Mouse (Mus musculus) right cerebral cortex, postnatal 4 days (tissue): ENCODE results near the gene Elf2.

ENCODE experiments used
- DNase-seq: peaks from one replicate; pipeline ENCODE4 v3.0.0-alpha.2; 2022

Elf2 gene

DNA sequence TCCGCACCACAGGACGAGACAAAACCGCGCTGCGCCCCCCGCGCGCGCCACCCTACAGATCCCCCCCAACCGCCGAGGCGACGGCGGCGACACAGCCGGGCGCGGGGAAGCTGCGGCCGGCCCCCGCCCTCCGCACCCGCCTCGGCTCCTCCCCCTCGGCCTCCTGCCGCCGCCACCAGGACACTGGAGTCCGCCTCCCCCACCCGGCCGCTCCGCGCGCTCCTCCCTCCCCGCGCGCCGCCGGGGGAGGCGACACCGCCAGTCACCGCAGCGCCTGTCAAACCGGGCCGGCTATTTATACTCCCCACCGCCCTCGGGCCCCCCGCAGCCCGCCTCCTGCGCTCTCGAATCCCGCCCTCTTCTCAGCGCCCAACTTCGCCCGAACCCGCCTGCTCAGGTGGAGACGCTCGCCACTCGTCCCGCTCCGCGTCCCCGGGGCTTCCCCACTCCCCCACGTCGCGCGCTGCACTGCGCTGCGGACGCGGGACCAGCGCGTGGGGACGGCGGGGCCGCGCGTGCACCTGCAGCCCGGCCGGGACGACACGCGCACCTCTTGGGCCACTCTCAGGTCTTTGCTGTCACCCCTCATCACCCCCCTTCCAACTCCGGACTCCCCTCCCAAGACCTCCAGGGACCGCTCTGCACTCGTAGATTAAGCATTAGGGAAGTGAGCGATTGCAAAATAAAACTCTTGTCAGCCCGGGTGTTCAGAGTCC, at the start of gene Elf2:
Gene Elf2, minus strand, starts transcription at position 112 of the 716 bp plus-strand sequence.
- DNase-seq, result peak; percentile 74

DNA sequence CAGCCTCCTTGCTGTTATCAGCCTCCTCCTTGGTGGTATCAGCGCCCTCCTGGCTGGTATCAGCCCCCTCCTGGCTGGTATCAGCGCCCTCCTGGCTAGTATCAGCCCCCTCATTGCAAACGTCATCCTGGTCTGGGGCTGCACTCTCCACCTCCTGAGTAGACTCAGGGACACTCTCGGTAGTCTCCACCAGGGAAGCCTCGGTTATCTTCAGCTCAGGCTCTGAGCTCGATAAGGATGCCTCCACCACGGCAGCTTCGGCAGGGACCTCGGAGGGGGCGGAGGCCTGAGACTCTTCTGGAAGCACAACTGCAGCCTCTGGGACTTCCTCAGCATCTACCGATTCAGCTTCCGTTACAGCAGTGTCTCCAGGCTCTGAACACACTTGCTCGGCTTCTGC, 48.4 kb upstream of the Elf2 start:
- DNase-seq, result no peak

DNA sequence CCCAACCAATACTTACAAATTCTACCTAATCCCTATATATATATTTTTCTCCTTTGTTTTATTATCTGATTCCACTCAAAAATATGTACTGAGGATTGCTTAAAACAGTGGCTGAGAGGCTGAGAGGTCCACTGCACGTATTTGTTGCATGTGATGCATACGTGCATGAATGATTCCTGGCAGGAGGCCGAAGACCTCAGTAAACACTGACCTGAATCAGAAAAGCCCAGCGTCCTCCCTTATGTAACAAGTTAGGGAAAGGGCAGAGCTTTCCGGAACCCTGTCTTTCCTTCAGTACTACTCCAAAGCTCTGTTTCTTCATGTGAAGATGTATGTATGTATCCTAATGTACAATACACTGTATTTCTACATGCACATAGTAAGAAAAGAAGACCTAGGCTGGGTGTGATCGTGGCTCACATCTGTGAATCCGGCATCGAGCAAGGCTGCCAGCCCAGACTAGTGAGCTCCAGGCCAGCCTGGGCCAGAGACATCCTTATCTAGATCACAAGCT, 47.5 kb upstream of the Elf2 start:
- DNase-seq, result no peak

DNA sequence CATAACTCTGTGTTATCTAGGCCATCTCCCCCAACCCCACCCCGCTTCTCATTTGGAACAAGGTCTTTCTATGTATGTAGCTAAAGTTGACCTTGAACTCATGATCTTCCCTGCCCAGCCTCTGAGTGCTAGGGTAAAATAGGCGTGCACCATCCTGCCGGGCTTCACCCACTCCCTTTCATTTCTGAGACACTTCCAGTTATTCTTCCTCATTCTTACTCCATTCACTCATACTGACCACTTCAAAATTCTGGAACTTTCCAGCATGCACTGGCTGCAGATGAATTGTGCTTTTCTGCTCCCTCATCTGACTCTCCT, 46.6 kb upstream of the Elf2 start:
- DNase-seq, result no peak

DNA sequence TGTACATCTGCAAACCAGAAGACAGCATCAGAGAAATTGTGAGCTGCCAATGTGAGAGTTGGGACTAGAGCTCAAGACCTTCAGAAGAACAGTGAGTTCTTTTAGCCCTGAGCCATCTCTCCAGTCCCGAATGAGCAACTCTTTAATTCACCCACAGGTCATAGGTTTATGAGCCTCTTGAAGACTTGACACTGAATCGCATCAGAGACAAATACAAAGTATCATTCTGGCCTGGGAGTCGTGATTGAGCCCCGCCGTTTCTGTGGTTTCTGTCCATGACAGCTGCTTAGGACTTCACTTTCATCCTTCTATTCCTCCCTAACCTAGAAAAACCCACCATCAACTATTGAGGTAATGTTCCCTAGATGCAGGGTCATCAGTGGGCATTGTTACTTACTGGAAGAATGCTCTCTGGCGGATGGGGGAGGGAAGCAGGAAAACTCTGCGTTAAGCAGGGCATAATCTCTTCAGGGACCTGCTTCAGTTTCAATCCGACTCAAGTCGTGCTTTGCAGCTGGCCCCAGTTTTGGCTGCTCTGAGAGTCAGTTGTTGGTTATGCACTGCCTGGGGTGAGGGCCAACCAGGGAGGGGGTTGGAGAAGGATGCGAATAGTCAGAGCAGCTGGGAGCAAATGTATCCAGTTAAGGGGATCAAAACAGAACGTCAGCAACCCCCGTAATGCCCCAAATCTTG, 46.1 kb upstream of the Elf2 start:
- DNase-seq, result no peak

DNA sequence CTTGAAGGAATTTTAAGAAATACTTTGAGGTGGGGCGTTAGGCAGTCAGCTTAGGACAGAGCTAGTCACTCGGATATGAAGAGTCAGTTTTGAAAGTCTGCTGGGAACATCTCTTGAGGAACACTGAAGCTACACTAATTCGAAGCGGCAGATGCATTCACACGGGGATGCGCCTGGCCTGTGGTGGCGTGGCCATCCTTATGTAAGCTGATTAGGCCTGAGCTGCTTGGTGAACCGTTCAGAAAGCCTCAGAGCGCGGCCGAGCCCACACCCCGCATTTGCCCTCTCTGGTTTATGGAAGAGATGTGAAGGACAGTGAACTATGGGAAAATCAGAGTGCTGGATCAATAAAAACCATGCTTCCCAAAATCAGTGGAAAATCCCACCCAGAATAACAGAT, 42.9 kb upstream of the Elf2 start:
- no peak for DNase-seq

DNA sequence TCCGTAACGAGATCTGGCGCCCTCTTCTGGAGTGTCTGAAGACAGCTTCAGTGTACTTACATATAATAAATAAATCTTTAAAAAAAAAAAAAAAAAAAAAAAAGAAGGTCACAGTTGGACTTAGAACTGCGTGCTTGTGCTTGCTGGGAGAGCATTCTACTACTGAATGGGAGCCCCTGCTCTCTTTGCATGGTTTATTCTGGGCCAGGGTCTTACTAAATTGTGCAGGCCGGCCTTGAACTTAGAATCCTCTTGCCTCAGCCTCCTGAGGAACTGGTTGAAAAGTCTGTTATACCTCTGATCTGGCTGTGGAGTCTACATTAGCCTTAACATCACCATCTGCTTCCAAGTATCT, 40.2 kb upstream of the Elf2 start:
- no peak for DNase-seq

DNA sequence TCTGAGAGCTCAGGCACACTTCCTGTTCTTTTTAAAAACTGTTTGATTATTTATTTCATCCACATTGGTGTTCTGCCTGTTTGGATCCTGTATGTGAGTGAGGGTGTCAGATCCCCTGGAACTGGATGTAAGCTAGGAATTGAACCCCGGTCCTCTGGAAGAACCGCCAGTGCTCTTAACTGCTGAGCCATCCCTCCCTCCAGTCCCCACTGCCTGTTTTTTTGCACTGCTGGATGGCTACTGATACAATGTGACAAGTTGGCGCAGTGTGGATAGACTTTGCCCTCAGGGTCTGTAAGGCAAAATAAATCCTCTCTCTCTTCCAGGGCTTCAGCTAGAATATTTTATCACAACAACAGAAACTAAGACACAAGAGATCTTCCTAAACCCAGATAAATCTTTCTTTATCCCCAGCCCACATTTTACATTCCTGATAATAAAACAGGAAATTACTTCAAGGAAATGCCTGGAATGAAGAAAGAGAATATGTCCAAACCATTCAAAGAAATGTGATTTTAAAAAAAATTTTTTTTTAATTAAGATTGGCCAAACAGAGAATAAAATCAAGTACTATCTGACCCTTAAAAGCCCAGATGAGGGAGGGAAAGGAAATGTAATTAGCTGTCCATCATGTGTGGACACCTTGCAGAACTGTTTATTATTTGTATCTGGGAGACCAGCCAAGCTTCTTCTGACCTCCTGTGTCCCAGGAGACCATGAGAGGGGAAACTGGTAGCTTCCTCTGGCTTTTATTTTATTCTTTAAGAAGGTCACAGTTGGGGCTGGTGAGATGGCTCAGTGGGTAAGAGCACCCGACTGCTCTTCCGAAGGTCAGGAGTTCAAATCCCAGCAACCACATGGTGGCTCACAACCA, 39.6 kb upstream of the Elf2 start:
- DNase-seq, result no peak

DNA sequence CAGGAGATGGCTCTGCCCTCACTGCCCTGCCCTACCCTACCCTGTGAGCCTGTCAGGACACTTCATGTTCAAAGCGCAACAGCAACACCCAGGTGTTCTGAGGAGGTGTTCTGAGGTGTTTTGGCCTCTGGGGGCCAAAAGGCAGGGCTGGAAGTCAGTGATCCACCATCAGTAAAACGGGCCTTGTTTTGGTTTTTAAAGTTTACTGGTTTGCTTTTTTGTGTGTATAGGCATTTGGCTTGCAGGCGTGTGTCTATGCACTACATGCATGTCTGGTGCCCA, 38.1 kb upstream of the Elf2 start:
- no peak for DNase-seq

DNA sequence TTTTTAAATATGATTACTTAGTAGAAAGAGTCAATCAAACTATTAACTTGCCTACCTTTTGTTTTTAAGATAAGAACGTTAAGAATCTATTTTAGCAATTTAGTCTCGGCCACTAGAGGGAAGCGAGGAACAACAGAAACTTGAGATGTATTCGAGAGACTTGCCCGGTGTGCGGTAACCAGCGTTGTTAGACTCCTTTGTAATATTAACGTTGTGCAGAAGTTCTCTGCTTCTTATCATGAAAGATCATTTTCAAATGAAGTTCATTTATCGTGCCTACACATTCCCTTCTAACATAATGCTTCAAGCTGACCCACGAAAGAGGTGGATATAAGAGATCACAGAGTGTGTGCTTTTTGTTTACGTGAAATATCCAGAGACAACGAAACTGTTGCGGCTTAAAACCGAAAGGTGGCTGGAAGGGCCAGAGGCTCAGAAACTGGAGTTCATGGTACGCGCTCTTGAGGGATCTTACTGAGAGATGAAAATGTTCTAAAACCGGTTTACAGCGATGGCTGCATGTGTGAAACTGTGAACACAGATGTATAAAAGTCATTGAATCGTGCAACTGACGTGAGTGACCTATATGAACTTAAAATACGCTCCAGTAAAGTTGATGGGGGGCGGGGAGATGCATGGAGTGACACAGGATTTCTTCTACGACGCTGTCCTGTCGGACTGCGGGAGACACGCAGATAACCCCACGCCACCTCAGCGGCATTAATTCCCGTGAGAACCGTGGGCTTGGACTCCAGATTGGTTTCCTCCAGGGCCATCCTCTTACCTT, 37.6 kb upstream of the Elf2 start:
- DNase-seq, result no peak

DNA sequence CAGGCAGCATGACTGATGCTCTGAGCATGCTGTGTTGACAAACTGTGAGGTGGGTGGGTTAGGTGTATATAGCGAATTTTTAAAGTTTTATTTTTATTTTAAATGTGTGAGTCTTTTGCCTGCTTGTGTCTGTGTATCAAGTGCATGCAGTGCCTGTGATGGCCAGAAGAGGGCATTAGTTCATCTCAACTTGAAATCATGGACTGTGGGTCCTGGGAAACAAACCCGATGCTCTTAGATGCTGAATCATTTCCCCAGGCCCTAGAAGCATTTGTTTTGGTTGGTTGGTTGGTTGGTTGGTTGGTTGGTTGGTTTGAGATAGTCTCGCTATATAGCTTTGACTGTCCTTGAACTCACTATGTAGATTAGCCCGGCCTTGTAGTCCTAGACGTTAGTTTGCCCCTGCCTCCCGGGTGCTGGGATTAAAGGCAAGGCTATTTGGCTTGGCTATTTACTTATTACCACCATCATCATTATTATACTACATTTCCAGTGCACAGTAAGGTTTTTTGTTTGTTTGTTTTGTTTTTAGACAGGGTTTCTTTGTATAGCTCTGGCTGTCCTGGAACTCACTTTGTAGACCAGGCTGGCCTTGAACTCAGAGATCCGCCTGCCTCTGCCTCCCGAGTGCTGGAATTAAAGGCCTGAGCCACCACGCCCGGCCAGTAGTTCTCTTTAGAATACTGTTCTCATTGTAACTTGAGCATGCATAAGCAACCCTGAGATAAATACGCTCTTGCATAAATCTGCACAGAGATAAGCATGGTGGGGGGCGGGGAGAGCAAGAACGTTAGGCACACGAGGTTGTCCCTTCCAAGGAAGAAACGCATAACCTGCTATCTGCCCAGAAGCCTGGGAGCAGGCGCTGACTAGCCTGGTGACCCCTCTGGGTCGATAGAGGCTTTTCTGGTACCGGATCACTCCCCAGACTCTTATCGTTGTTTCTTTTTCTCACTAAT, 35.1 kb upstream of the Elf2 start:
- DNase-seq, result peak; percentile 42

DNA sequence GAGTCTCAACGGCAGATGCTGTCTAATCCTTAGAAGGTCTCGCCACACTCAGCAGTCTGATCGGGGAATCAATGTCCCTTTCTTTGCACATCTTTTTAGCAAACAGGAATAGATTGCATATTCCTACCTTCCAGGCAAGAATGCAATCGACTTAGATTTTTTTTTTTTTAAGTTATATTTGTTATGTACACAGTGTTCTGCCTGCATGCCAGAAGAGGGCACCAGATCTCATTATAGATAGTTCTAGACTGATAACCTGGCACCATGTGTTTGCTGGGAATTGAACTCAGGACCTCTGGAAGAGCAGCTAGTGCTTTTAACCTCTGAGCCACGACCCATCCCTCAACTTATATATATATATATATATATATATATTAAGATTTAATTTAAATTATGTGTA, 33.1 kb upstream of the Elf2 start:
- no peak for DNase-seq

DNA sequence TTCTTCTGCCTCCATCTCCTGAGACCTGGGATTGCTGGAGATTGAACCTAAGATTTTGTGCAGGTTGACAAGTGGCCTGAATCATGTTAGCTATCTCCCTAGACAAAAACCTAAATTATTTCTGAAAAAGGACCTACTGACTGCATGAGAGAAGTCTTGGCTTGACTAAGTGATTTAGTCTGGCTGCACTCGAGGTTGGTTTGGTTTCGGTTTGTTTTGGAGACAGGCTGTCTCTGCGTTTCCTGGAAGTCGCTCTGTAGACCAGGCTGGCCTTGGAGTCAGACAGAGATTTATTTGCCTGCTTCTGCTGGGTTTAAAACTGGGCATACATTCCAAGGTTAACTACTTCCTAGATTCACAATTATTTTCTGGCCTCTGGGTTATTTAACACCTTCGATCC, 32.4 kb upstream of the Elf2 start:
- DNase-seq, result no peak

DNA sequence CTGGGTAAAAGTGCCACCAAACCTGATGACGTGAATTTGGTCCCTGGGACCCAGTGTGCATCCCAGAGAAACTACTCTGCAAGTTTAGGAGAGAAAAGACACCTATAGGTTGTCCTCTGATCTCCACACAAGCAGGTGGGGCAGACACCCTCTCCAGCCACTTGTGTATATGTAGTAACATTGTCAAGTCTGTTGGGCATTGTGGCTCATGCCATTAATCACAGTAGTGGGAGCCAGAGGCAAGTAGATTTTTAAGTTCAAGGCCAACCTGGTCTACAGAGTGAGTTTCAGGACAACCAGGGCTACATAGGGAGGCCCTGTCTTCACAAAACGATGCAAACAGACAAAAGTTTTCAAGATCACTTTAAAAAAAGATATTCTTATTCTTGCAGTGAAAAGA, 31.4 kb upstream of the Elf2 start:
- DNase-seq, result no peak

DNA sequence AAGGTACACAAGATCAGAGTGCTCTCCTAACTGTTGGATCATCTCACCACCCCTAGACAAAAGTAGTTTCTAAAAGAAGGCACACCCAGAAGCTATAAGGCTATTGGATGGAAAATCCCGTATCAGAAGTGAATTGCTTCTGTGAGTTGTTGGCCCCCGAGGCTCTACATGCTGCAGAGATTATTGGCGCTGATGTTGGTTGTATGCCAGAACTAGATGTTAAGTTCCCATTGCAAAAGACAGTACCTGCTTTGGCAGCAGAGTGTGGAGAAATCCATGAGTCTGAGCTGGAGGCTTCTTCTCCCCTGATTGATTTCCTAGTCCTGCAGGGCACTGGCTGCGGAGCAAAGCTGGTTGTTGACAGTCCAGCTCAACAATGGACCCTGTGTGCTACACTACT, 27.5 kb upstream of the Elf2 start:
- no peak for DNase-seq

DNA sequence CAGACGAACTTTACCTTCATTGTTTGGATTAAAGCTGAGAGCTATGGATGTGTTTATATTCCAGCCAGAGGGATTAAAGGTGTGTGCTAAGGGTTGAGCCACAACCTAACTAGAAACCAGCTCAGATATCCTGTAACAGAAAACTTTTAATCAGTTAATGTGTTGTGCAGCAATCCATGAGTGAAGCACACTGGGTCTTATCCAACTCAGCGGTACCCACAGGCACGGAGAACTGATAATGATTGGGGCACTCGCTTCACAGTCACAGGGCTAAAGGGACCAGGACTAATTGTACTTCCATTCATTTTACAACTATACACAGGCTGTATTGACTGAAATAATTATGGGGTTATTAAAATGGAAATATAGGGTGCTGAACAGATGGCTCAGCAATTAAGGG, 26.5 kb upstream of the Elf2 start:
- DNase-seq, result no peak

DNA sequence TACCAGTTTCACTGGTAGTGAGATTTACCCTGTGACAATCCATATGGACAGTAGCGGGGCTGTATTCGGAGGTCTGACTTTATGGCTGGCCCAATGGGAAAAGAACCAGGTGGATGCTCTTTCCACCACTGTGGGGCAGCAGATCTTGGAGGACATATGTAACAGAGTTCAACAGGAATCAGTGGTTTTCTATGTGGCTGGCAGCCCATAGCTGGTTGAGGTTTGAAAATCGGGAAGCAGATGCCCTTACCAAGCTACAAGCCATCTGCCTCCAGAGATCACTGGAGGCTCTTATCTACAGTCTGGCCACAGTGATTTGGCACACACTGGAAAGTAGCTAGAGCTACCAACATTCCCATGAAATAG, 25.0 kb upstream of the Elf2 start:
- no peak for DNase-seq

DNA sequence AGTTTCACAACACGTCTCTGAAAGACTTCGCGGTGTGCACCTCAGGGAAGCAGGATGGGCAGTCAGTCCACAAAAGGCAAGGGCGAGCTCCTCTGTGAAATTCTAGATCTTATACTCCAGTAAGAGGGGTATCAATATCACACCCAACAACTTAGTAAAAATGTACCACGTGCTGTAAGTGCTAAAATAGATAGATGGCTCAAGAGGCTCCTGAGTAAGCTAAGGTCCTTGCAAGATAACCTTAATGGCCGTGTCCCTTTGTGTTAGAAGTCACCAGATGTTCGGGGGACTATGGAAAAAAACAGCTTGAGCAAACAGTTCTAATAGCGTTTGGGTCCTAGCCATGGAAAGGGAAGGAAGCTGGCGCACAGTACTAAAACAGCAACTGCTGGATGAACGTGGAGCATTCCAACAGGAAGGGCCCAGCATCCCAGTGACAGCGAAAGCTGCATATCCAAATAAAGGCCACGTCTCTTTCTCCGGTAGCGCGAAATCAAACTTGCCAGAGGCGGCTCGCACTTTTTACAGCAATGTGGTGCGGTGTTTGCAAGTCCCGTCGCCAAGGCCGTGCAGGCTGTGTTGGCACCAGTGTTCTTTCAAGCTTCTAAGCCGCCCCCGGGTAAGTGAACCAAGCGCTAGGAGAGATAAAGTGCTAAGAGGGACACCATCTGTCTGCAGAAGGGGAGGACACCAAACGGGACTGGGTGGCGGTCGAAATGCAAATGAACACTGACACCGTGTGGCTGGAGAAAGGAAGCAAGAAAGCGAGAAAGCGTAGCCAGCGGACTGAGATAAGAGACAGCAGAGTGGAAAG, 24.4 kb upstream of the Elf2 start:
- DNase-seq, result peak; percentile 64

DNA sequence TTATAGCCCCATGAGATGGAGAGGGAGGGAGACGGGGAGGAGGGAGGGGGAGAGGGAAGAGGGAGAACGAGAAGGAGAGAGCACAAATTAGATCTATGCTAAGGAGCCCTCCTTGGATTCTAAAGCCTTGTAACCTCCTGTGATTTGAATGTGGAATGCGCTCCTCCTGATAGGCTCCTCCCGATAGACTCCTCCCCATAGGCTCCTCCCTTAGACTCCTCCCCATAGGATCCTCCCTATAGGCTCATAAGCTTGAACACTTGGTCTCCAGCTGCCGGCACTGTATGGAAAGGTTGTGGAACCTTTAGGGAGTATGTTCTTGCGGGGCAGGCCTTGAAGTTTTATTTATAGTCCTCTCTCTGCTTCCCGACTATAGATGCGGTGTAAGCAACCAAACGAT, 20.6 kb upstream of the Elf2 start:
- no peak for DNase-seq

DNA sequence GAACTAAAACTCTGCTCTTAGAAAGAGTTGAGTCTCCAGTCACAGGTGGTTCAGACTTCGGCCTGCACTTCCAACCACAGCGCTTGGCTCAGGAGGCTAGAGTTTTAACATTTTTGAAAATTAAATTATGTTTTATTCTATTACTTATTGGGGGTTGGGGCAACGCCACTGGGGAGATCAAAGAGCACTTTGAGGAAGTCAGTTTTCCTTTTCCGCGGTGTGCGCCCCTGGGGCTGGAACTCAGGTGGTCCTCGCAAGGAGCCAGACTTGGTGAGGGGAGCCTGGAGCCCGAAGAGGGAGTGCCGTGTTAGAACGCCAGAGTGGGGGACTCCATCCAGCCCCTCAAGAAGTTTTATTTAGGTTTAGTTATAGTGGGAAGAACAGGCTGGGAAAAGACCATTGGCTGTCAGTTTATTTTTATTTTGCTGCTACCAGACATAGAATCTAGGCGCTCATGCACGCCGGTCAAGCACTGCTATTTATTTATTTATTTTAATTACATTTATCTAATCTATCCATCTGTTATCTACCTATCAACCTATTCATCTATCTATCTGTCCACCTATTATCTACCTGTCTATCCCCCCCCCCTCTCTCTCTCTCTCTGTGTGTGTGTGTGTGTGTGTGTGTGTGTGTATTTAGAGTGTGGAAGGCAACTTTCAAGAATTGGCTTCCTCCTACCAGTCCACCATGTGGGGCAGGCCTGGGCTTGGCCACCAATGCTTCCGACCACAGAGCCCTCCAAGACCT, 19.3 kb upstream of the Elf2 start:
- DNase-seq, result no peak
